Mouse (Mus musculus): ENCODE measurements around the gene Il25.

DNA sequence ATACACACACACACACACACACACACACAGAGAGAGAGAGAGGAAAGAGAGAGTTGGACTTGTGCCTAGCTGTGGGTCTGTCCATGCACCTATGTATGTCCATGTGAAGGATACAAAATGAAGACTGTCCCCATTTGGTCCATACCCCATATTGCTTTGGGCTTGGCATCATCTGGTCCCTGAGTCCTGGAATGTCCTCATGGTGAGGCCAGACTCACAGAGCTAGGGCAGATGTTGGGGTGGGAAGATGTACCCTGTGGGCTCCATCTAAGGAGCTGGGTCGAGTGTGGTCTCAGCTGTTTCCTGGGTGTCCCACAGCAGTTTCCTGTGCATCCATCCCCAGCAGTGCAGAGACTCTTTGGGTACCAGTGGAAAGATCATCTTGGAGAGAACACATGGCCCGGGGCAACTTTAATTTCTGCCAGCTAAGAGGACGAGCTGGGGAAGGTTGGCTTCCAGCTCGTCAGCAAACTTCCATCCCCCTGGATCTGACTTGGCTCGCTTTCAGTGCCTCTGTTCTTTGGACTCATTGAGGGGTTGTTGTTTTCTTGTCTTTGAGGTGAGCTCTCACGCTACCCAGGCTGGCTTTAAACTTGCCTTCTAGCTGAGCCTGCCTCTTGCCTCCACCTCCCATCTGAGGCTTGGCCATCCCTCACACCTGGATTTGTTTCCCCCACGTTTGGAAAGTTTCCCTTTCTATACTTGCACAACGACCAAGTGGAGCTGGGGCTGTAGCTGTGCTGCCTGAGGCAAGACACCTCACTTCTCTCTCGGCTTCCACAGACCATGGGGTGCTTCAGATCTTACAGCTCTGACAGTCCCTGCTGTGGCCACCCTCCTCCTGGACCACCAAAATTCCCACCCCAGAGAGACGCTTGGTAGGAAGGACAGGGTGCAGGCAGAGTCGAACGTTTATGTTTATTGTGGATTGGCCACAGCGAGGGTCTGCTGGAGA lies 8.8 kb downstream of the Il25 start:
- TF ChIP-seq ZC3H11A (IDR thresholded peaks at IDR 0.05; ENCODE audit: low read depth, low read length) (no peak), CTCF (conservative IDR thresholded peaks at IDR 0.05 in 1 of 2, IDR thresholded peaks at IDR 0.05 in 1 of 2; ENCODE audit: low read depth in 2 of 2, low read length in 2 of 2) (no peak), POLR2A (IDR thresholded peaks at IDR 0.05; ENCODE audit: low read depth, low read length) (no peak), MAFK (IDR thresholded peaks at IDR 0.05; ENCODE audit: insufficient replicate concordance, low read length) (no peak), IRF4 (IDR thresholded peaks at IDR 0.05; ENCODE audit: low read depth, low read length) (no peak)

Measured in CH12.LX (cell line).